Mouse (Mus musculus) forebrain, embryonic 12.5 days (tissue): Measurements from ENCODE around the gene Rapgef1. TPM values are rescaled to one million over a fixed set of nuclear protein-coding genes. Genes with fewer than 3 reads are reported as not detected.
A peak's percentile ranks its signal among the peaks of the same experiment; 100 is the strongest.
"Not testable (repeated sequence)": the region's sequence is repeated elsewhere in the genome, so short reads cannot be mapped to it uniquely, and the experiment has no call there.

Experiments used
- ATAC-seq: fragments of 200-750 bp; cut with Nextera tagmentation; 2 replicates; pipeline ENCODE4 v1.8.0; 2017; ENCODE audit warnings: moderate TSS enrichment; ENCODE audit not compliant: low FRiP score
- H3K27ac ChIP-seq: fragments of 300-500 bp; sonication (generic); 2 replicates; pipeline ENCODE4 v1.5.1; 2016; ENCODE audit warnings: mild to moderate bottlenecking
- H3K27me3 ChIP-seq: fragments of 300-500 bp; sonication (generic); 2 replicates; pipeline ENCODE4 v1.6.1; 2016; ENCODE audit warnings: mild to moderate bottlenecking
- H3K36me3 ChIP-seq: fragments of 300-500 bp; sonication (generic); replicated peaks from 2 replicates; pipeline ENCODE4 v1.6.1; 2016; ENCODE audit warnings: mild to moderate bottlenecking
- H3K4me1 ChIP-seq: fragments of 300-500 bp; sonication (generic); 2 replicates; pipeline ENCODE4 v1.6.1; 2016
- H3K4me2 ChIP-seq: fragments of 300-500 bp; sonication (generic); 2 replicates; pipeline ENCODE4 v1.6.1; 2016; ENCODE audit warnings: mild to moderate bottlenecking, moderate library complexity
- H3K4me3 ChIP-seq: fragments of 300-500 bp; sonication (generic); replicated peaks from 2 replicates; pipeline ENCODE4 v1.5.1; 2016; ENCODE audit warnings: mild to moderate bottlenecking
- H3K9ac ChIP-seq: fragments of 300-500 bp; sonication (generic); 2 replicates; pipeline ENCODE4 v1.6.1; 2016; ENCODE audit warnings: mild to moderate bottlenecking
- H3K9me3 ChIP-seq: fragments of 300-500 bp; sonication (generic); 2 replicates; pipeline ENCODE4 v1.6.1; 2016
- WGBS: fragments of 180-500 bp; shearing (Covaris S2); methylation state at CpG from one replicate; pipeline ENCODE4 v1.1.7; 2016; 5-methylcytosine and 5-hydroxymethylcytosine counted together
- polyA plus RNA-seq: library from polyadenylated mRNA; unstranded; fragments of >200 nt; fragmentation: Nextera tagmentation; extraction: Ambion mirVana; gene quantifications from 2 replicates; pipeline ENCODE4 v1.2.1, GENCODE M21; 2016

The Rapgef1 gene
- polyA plus RNA-seq, 1 experiment from 2014 or later = 24.0 TPM

DNA sequence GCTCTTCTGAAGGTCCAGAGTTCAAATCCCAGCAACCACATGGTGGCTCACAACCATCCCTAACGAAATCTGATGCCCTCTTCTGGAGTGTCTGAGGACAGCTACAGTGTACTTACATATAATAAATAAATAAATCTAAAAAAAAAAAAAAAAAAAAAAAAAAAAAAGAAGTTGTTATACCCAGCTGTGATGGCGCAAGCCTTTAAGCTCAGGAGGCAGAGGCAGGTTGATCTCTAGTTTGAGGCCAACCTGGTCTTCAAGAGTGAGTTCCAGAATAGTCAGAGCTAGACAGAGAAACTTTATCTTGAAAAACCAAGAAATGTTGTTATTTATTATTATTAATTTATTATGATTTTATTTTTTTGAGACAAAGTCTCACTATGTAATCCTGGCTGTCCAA, 161.7 kb downstream of the Rapgef1 start:
- H3K4me1 ChIP-seq, H3K4me2 ChIP-seq, H3K4me3 ChIP-seq, ATAC-seq, H3K27me3 ChIP-seq, H3K9ac ChIP-seq, H3K9me3 ChIP-seq, H3K27ac ChIP-seq: not testable (repeated sequence)
- peaks cover 94% of the 10 kb centered on the region for H3K36me3 ChIP-seq
- WGBS = 98% methylated on average over 2 of the region's 2 CpGs

DNA sequence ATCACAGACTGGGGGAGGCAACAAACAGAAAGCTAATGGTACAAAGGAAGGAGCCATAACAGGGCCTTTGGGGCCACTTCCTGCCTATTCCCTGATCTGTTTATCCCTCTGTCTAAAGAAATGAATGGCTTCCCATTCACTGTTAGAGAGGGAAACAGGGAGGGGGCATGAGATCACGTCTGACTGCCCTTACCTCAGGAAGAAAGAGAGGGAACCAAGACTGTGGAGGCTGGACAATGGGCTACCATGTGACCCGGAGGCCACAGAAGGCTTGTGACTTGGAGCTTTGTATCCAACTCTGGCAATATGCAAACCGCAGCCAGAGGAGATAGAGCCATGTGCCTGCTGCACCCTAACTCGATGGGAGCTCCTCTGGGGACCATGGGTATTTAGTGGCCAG, 164.8 kb downstream of the Rapgef1 start:
- H3K4me3 ChIP-seq = no peak overlapping the region
- no peak overlapping the region for H3K27ac ChIP-seq
- peaks cover 67% of the 10 kb centered on the region for H3K36me3 ChIP-seq
- no peaks in the 10 kb centered on the region for H3K9me3 ChIP-seq
- H3K27me3 ChIP-seq = no peaks in the 10 kb centered on the region
- WGBS = 76% methylated on average over 4 of the region's 4 CpGs
- peaks cover 17% of the 10 kb centered on the region for H3K4me1 ChIP-seq
- ATAC-seq = no peak
- no peak overlapping the region for H3K4me2 ChIP-seq
- H3K9ac ChIP-seq = no peak overlapping the region

DNA sequence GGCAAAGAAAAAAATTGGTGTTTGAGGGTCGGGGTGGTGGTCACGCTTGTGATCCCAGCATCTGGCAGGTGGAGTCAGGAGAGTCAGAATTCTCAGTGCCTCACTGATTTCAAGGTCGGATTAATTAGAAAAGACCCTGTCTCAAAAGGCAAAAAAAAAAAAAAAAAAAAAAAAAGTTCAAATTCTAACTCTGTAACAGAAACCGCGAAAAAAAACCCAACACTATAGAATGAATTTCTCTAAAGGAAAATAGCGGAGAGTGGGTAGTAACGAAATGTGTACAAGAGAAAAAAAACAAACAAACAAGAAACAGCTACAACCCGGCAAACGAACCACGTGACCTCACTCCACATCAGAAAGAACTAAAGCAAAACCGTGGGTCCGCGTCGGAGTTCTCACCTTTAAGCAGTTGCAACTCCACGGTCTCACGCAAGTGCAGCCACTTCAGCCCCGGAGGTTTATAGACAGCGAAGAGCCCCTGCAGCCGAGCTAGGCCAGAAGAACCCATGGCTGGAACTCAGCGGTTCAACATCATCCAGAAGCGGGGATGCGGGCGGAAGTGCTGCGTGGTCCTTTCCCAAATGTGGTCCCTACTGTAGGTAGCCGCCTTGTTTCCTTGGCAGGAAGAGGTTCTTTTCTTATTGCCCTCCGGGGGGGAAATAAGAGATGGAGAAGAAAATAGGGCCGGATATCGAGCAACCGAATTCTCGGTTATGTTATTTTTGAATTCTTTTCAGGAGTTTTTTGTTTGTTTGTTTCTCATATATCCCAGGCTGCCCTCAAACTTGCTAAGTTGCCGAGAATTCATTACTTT, 167.8 kb downstream of the Rapgef1 start, which contains the start of gene Coq4:
Gene Coq4, plus strand, starts transcription at position 390 of the 814 bp plus-strand sequence.
- H3K27me3 ChIP-seq = no peaks in the 10 kb centered on the region
- peak within 1 kb of the TSS; percentile 78 for H3K4me3 ChIP-seq
- peaks cover 17% of the 10 kb centered on the region for H3K4me1 ChIP-seq
- H3K9me3 ChIP-seq = no peaks in the 10 kb centered on the region
- 2% methylated on average over 31 of the region's 31 CpGs for WGBS
- peak within 1 kb of the TSS; percentile 79 for H3K4me2 ChIP-seq
- H3K27ac ChIP-seq = peak within 1 kb of the TSS; percentile 75
- H3K36me3 ChIP-seq = peaks cover 61% of the 10 kb centered on the region
- peak; percentile 91 for ATAC-seq
- H3K9ac ChIP-seq = peak within 1 kb of the TSS; percentile 75

DNA sequence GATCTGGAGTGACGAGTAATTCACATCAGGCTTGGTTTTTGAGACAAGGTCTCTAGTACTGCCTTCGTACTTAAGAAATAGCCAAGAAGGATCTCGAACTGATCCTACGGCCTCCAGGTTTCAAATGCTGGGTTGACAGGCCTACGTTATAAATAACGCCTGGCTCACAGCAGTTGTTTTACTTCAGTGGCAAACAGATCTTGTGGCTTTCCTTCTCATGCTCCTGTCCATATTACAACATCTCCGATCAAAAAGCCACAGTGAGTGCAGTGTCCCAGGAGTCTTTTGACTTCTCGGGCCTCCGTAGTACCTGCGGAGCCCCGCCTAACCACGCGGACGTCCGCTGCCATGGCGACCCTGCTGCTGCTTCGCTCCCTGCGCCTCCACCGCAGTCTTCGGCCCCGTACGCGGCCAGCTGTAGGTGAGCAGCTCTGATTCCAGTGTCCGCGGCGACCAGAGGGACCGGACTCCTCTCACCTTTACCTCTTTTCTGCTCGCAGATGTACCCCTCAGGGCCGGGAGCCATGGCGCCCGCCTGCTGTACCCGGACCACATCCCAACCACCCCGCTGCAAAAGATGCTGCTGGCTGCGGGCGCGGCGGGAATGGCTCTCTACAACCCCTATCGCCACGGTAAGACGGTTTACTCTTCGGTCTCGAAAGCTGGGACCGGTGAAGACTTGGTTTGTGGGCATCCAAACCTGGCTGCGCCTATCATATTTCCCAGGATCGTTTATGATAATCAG, 168.6 kb downstream of the Rapgef1 start, which contains the start of gene Trub2:
Gene Trub2, minus strand, starts transcription at position 566 of the 745 bp plus-strand sequence.
- Histone ChIP-seq H3K4me1 (peaks cover 17% of the 10 kb centered on the region), H3K27me3 (no peaks in the 10 kb centered on the region), H3K9me3 (no peaks in the 10 kb centered on the region), H3K9ac (peak within 1 kb of the TSS; percentile 75), H3K4me3 (peak within 1 kb of the TSS; percentile 78), H3K27ac (peak within 1 kb of the TSS; percentile 75), H3K4me2 (peak within 1 kb of the TSS; percentile 79), H3K36me3 (peaks cover 60% of the 10 kb centered on the region)
- ATAC-seq = peak; percentile 84
- under 1% methylated on average over 45 of the region's 45 CpGs for WGBS

Other genes with a start within 250 kb of the Rapgef1 start
- gene Gm13420, start 132.0 kb downstream of the Rapgef1 start, polyA plus RNA-seq = not detected in 2 replicates
- 0.35 TPM in 1 of 2 replicates, not detected in the other for gene Gm13547, start 139.6 kb downstream of the Rapgef1 start, polyA plus RNA-seq
- gene Coq4, start 167.8 kb downstream of the Rapgef1 start, polyA plus RNA-seq = 26.6 and 29.6 TPM in 2 replicates
- 40.0 and 42.5 TPM in 2 replicates for gene Trub2, start 168.8 kb downstream of the Rapgef1 start, polyA plus RNA-seq
- gene Slc27a4, start 182.9 kb downstream of the Rapgef1 start, polyA plus RNA-seq = 16.5 and 19.4 TPM in 2 replicates
- gene Urm1, start 200.4 kb downstream of the Rapgef1 start, polyA plus RNA-seq = 13.6 and 14.9 TPM in 2 replicates
- 9.4 and 10.1 TPM in 2 replicates for gene Cercam, start 249.4 kb downstream of the Rapgef1 start, polyA plus RNA-seq